Mouse (Mus musculus) hindbrain, embryonic 16.5 days (tissue): ENCODE results near the gene Ahsg. TPM values are rescaled to one million over a fixed set of nuclear protein-coding genes. Genes with fewer than 3 reads are reported as not detected.

Source experiments
- polyA plus RNA-seq: library from polyadenylated mRNA; unstranded; fragments of >200 nt; fragmentation: Nextera tagmentation; extraction: Ambion mirVana; gene quantifications from 2 replicates; pipeline ENCODE4 v1.2.1, GENCODE M21; 2015

The Ahsg gene
- polyA plus RNA-seq, 1 experiment from 2014 or later: not detected

Other genes starting within 250 kb of the Ahsg start
- 6.7 and 6.9 TPM in 2 replicates for gene Dgkg, start 234.1 kb upstream of the Ahsg start, polyA plus RNA-seq
- 0.18 and 0.25 TPM in 2 replicates for gene Crygs, start 79.7 kb upstream of the Ahsg start, polyA plus RNA-seq
- gene Tbccd1, start 33.6 kb upstream of the Ahsg start, polyA plus RNA-seq: 20.1 and 23.5 TPM in 2 replicates
- gene Dnajb11, start 33.4 kb upstream of the Ahsg start, polyA plus RNA-seq: 96.8 and 104 TPM in 2 replicates
- gene Fetub, start 27.1 kb downstream of the Ahsg start, polyA plus RNA-seq: not detected in 2 replicates
- 0.15 TPM in 1 of 2 replicates, not detected in the other for gene Hrg, start 59.8 kb downstream of the Ahsg start, polyA plus RNA-seq
- 0.14 and 0.20 TPM in 2 replicates for gene Kng2, start 138.2 kb downstream of the Ahsg start, polyA plus RNA-seq
- gene Kng1, start 166.6 kb downstream of the Ahsg start, polyA plus RNA-seq: 0.10 TPM in 1 of 2 replicates, not detected in the other
- 334 and 357 TPM in 2 replicates for gene Eif4a2, start 216.2 kb downstream of the Ahsg start, polyA plus RNA-seq
- 38.5 and 39.1 TPM in 2 replicates for gene Rfc4, start 236.5 kb downstream of the Ahsg start, polyA plus RNA-seq